Mouse (Mus musculus) thymus, adult 2 months (tissue): ENCODE measurements around the gene Esyt1.

Experiments
- CTCF ChIP-seq: fragments of 200-500 bp; IDR thresholded peaks from 2 replicates; pipeline ENCODE4 v1.5.1; 2012; ENCODE audit warnings: mild to moderate bottlenecking, control low read depth, low read length, moderate library complexity, borderline replicate concordance; ENCODE audit not compliant: control insufficient read depth, poor library complexity, insufficient read depth; ENCODE audit errors: extremely low read depth
- POLR2A ChIP-seq: fragments of 200-500 bp; IDR thresholded peaks from 2 replicates; pipeline ENCODE4 v1.6.1; 2012; ENCODE audit warnings: mild to moderate bottlenecking, low read length, control low read depth, moderate library complexity; ENCODE audit not compliant: control insufficient read depth, poor library complexity, insufficient read depth; ENCODE audit errors: extremely low read depth

- TF ChIP-seq POLR2A: no peak
- TF ChIP-seq CTCF: no peak
Measured at GRCm38 (mm10) chr10:128516677-128517076, 9.0 kb downstream of the Esyt1 start.
